Mouse (Mus musculus) neural tube, embryonic 13.5 days (tissue): ENCODE measurements around the gene Gpm6a. TPM values are rescaled to one million over a fixed set of nuclear protein-coding genes. Genes with fewer than 3 reads are reported as not detected.
A peak's percentile ranks its signal among the peaks of the same experiment; 100 is the strongest.

ENCODE experiments used
- ATAC-seq: fragments of 200-750 bp; cut with Nextera tagmentation; 2 replicates; pipeline ENCODE4 v1.8.0; 2017; ENCODE audit warnings: low read depth, mild to moderate bottlenecking, moderate TSS enrichment, moderate library complexity
- H3K27ac ChIP-seq: fragments of 300-500 bp; sonication (generic); replicated peaks from 2 replicates; pipeline ENCODE4 v1.5.1; 2015; ENCODE audit warnings: moderate library complexity, mild to moderate bottlenecking, inconsistent platforms
- H3K27me3 ChIP-seq: fragments of 300-500 bp; sonication (generic); 2 replicates; pipeline ENCODE4 v1.6.1; 2015; ENCODE audit warnings: mild to moderate bottlenecking, inconsistent platforms
- H3K36me3 ChIP-seq: fragments of 300-500 bp; sonication (generic); 2 replicates; pipeline ENCODE4 v1.6.1; 2015; ENCODE audit warnings: mild to moderate bottlenecking, inconsistent platforms
- H3K4me1 ChIP-seq: fragments of 300-500 bp; sonication (generic); replicated peaks from 2 replicates; pipeline ENCODE4 v1.6.1; 2015; ENCODE audit warnings: inconsistent platforms
- H3K4me2 ChIP-seq: fragments of 300-500 bp; sonication (generic); 2 replicates; pipeline ENCODE4 v1.6.1; 2015; ENCODE audit warnings: inconsistent platforms, mild to moderate bottlenecking, moderate library complexity
- H3K4me3 ChIP-seq: fragments of 300-500 bp; sonication (generic); 2 replicates; pipeline ENCODE4 v1.5.1; 2015; ENCODE audit warnings: mild to moderate bottlenecking, inconsistent platforms
- H3K9ac ChIP-seq: fragments of 300-500 bp; sonication (generic); 2 replicates; pipeline ENCODE4 v1.6.1; 2015; ENCODE audit warnings: moderate library complexity, mild to moderate bottlenecking, inconsistent platforms
- H3K9me3 ChIP-seq: fragments of 300-500 bp; sonication (generic); 2 replicates; pipeline ENCODE4 v1.6.1; 2016; ENCODE audit warnings: inconsistent platforms
- WGBS: fragments of 180-500 bp; shearing (Covaris S2); methylation state at CpG from one replicate; pipeline ENCODE4 v1.1.7; 2015; 5-methylcytosine and 5-hydroxymethylcytosine counted together
- polyA plus RNA-seq: library from polyadenylated mRNA; unstranded; fragments of >200 nt; fragmentation: Nextera tagmentation; extraction: Ambion mirVana; gene quantifications from 2 replicates; pipeline ENCODE4 v1.2.1, GENCODE M21; 2015

Gene Gpm6a
- polyA plus RNA-seq, 1 experiment from 2014 or later, result 266 TPM

- Histone ChIP-seq H3K9me3 (no peaks in the 10 kb centered on the region), H3K36me3 (no peaks in the 10 kb centered on the region), H3K27me3 (no peaks in the 10 kb centered on the region), H3K4me3 (no peak overlapping the region), H3K4me2 (no peak overlapping the region), H3K9ac (no peak overlapping the region), H3K27ac (no peak overlapping the region), H3K4me1 (peaks cover 17% of the 10 kb centered on the region)
- no peak for ATAC-seq
These were observed 6.9 kb downstream of the Gpm6a start for GRCm38 (mm10) chr8:54961571-54961970.

- H3K4me3 ChIP-seq, result no peak overlapping the region
- WGBS, result 46% methylated on average over 1 of the region's 1 CpGs
- H3K9ac ChIP-seq, result no peak overlapping the region
- ATAC-seq, result no peak
- H3K27ac ChIP-seq, result no peak overlapping the region
- H3K36me3 ChIP-seq, result no peaks in the 10 kb centered on the region
- no peaks in the 10 kb centered on the region for H3K27me3 ChIP-seq
- peaks cover 5% of the 10 kb centered on the region; the same call in 1 of the 2 replicates for H3K4me1 ChIP-seq
- no peaks in the 10 kb centered on the region for H3K9me3 ChIP-seq
- no peak overlapping the region for H3K4me2 ChIP-seq
These were observed 20.4 kb downstream of the Gpm6a start for GRCm38 (mm10) chr8:54975020-54975419.

- WGBS, result 10% methylated on average over 2 of the region's 2 CpGs
- Histone ChIP-seq H3K9ac (no peak overlapping the region), H3K4me1 (peaks cover 5% of the 10 kb centered on the region; the same call in 1 of the 2 replicates), H3K36me3 (no peaks in the 10 kb centered on the region), H3K4me2 (no peak overlapping the region), H3K9me3 (no peaks in the 10 kb centered on the region), H3K27ac (no peak overlapping the region), H3K4me3 (no peak overlapping the region), H3K27me3 (no peaks in the 10 kb centered on the region)
- ATAC-seq, result no peak
These were observed 20.9 kb downstream of the Gpm6a start for GRCm38 (mm10) chr8:54975506-54975905.

- Histone ChIP-seq H3K9me3 (no peaks in the 10 kb centered on the region), H3K4me1 (peaks cover 5% of the 10 kb centered on the region; the same call in 1 of the 2 replicates), H3K4me2 (no peak overlapping the region), H3K27me3 (no peaks in the 10 kb centered on the region), H3K27ac (no peak overlapping the region), H3K4me3 (no peak overlapping the region), H3K9ac (no peak overlapping the region), H3K36me3 (no peaks in the 10 kb centered on the region)
- ATAC-seq, result peak; percentile 33; the same call in 1 of the 2 replicates
- 42% methylated on average over 2 of the region's 2 CpGs for WGBS
These were observed 21.3 kb downstream of the Gpm6a start for GRCm38 (mm10) chr8:54975927-54976326.

- no peak for ATAC-seq
These were observed 22.0 kb downstream of the Gpm6a start for GRCm38 (mm10) chr8:54976663-54977062.

GRCm38 (mm10) chr8:54986791-54987190 is 32.1 kb downstream of the Gpm6a start:
- WGBS, result 34% methylated on average over 2 of the region's 2 CpGs
- ATAC-seq, result 0 out of 2 replicates have a peak, but pooled peaks have one; percentile 25

More at GRCm38 (mm10) chr8:54976663-54977062, 22.0 kb downstream of the Gpm6a start:
- Histone ChIP-seq H3K27ac (no peak overlapping the region), H3K9me3 (no peaks in the 10 kb centered on the region), H3K27me3 (no peaks in the 10 kb centered on the region), H3K9ac (no peak overlapping the region), H3K4me1 (peaks cover 5% of the 10 kb centered on the region; the same call in 1 of the 2 replicates), H3K36me3 (no peaks in the 10 kb centered on the region), H3K4me2 (no peak overlapping the region), H3K4me3 (no peak overlapping the region)
- WGBS, result 30% methylated on average over 1 of the region's 1 CpGs

GRCm38 (mm10) chr8:54989093-54989492 is 34.5 kb downstream of the Gpm6a start:
- H3K27me3 ChIP-seq, result no peaks in the 10 kb centered on the region
- H3K4me1 ChIP-seq, result no peaks in the 10 kb centered on the region
- no peak for ATAC-seq
- no peak overlapping the region for H3K27ac ChIP-seq
- H3K36me3 ChIP-seq, result no peaks in the 10 kb centered on the region
- H3K9me3 ChIP-seq, result no peaks in the 10 kb centered on the region
- H3K4me3 ChIP-seq, result no peak overlapping the region
- WGBS, result 11% methylated on average over 2 of the region's 2 CpGs
- H3K4me2 ChIP-seq, result no peak overlapping the region
- H3K9ac ChIP-seq, result no peak overlapping the region

More at GRCm38 (mm10) chr8:54986791-54987190, 32.1 kb downstream of the Gpm6a start:
- no peaks in the 10 kb centered on the region for H3K36me3 ChIP-seq
- H3K9me3 ChIP-seq, result no peaks in the 10 kb centered on the region
- no peaks in the 10 kb centered on the region for H3K4me1 ChIP-seq
- no peak overlapping the region for H3K9ac ChIP-seq
- no peaks in the 10 kb centered on the region for H3K27me3 ChIP-seq
- H3K27ac ChIP-seq, result no peak overlapping the region
- H3K4me2 ChIP-seq, result no peak overlapping the region
- no peak overlapping the region for H3K4me3 ChIP-seq

- Histone ChIP-seq H3K4me3 (no peak overlapping the region), H3K36me3 (no peaks in the 10 kb centered on the region), H3K27ac (no peak overlapping the region), H3K27me3 (no peaks in the 10 kb centered on the region), H3K9ac (no peak overlapping the region), H3K9me3 (no peaks in the 10 kb centered on the region), H3K4me1 (no peaks in the 10 kb centered on the region), H3K4me2 (no peak overlapping the region)
- ATAC-seq, result peak; percentile 77; the same call in 1 of the 2 replicates
- 58% methylated on average over 3 of the region's 3 CpGs for WGBS
These were observed 37.4 kb downstream of the Gpm6a start for GRCm38 (mm10) chr8:54991840-54992609.

- H3K9me3 ChIP-seq, result no peaks in the 10 kb centered on the region
- WGBS, result 68% methylated on average over 1 of the region's 1 CpGs
- no peak overlapping the region for H3K4me2 ChIP-seq
- no peak overlapping the region for H3K27ac ChIP-seq
- no peak overlapping the region for H3K4me3 ChIP-seq
- H3K9ac ChIP-seq, result no peak overlapping the region
- H3K27me3 ChIP-seq, result no peaks in the 10 kb centered on the region
- no peaks in the 10 kb centered on the region for H3K36me3 ChIP-seq
- no peak for ATAC-seq
- no peaks in the 10 kb centered on the region for H3K4me1 ChIP-seq
These were observed 41.0 kb downstream of the Gpm6a start for GRCm38 (mm10) chr8:54995662-54996061.

- no peak overlapping the region for H3K4me2 ChIP-seq
- no peaks in the 10 kb centered on the region for H3K27me3 ChIP-seq
- no peaks in the 10 kb centered on the region for H3K9me3 ChIP-seq
- no peak overlapping the region for H3K9ac ChIP-seq
- 65% methylated on average over 1 of the region's 1 CpGs for WGBS
- no peak overlapping the region for H3K4me3 ChIP-seq
- ATAC-seq, result no peak
- peak overlapping the region; percentile 38; the same call in 1 of the 2 replicates for H3K27ac ChIP-seq
- H3K4me1 ChIP-seq, result no peaks in the 10 kb centered on the region
- no peaks in the 10 kb centered on the region for H3K36me3 ChIP-seq
These were observed 47.8 kb downstream of the Gpm6a start for GRCm38 (mm10) chr8:55002398-55002797.

- H3K4me2 ChIP-seq, result no peak overlapping the region
- no peaks in the 10 kb centered on the region for H3K4me1 ChIP-seq
- no peak overlapping the region for H3K4me3 ChIP-seq
- H3K36me3 ChIP-seq, result no peaks in the 10 kb centered on the region
- no peak overlapping the region for H3K27ac ChIP-seq
- WGBS, result 65% methylated on average over 2 of the region's 2 CpGs
- no peak overlapping the region for H3K9ac ChIP-seq
- H3K27me3 ChIP-seq, result no peaks in the 10 kb centered on the region
- no peaks in the 10 kb centered on the region for H3K9me3 ChIP-seq
- ATAC-seq, result no peak
These were observed 48.3 kb downstream of the Gpm6a start for GRCm38 (mm10) chr8:55002946-55003345.

- ATAC-seq, result no peak
- no peak overlapping the region for H3K27ac ChIP-seq
- no peak overlapping the region for H3K9ac ChIP-seq
- H3K4me3 ChIP-seq, result no peak overlapping the region
- no peaks in the 10 kb centered on the region for H3K9me3 ChIP-seq
- no peak overlapping the region for H3K4me2 ChIP-seq
- no peaks in the 10 kb centered on the region for H3K4me1 ChIP-seq
- H3K36me3 ChIP-seq, result no peaks in the 10 kb centered on the region
- WGBS, result 64% methylated on average over 2 of the region's 2 CpGs
- no peaks in the 10 kb centered on the region for H3K27me3 ChIP-seq
These were observed 57.6 kb downstream of the Gpm6a start for GRCm38 (mm10) chr8:55012228-55012627.

- Histone ChIP-seq H3K4me1 (no peaks in the 10 kb centered on the region), H3K36me3 (no peaks in the 10 kb centered on the region), H3K4me3 (no peak overlapping the region), H3K9me3 (no peaks in the 10 kb centered on the region), H3K27me3 (no peaks in the 10 kb centered on the region), H3K9ac (no peak overlapping the region), H3K27ac (no peak overlapping the region), H3K4me2 (no peak overlapping the region)
- no peak for ATAC-seq
- WGBS, result 73% methylated on average over 1 of the region's 1 CpGs
These were observed 62.4 kb downstream of the Gpm6a start for GRCm38 (mm10) chr8:55017071-55017470.
